Mouse (Mus musculus) CH12.LX (cell line): ENCODE data around the gene Kcnc3. TPM values are rescaled to one million over a fixed set of nuclear protein-coding genes. Genes with fewer than 3 reads are reported as not detected.

ENCODE experiments used
- DNase-seq: peaks from one replicate; pipeline ENCODE4 v3.0.0-alpha.2; 2013; ENCODE audit errors: extremely low read depth
- H3K27ac ChIP-seq: 2 replicates; pipeline ENCODE4 v1.5.1; 2012; ENCODE audit warnings: low read depth, mild to moderate bottlenecking, control low read depth, moderate library complexity; ENCODE audit not compliant: insufficient read depth
- H3K27me3 ChIP-seq: replicated peaks from 2 replicates; pipeline ENCODE3; 2012; ENCODE audit warnings: inconsistent platforms
- H3K36me3 ChIP-seq, 2 experiments: replicated peaks in 1 of 2; 2 replicates each; pipeline versions ENCODE3 to v1.6.1; 2012; ENCODE audit warnings: inconsistent platforms in 1 of 2, low read length in 1 of 2, mild to moderate bottlenecking in 1 of 2, mixed read lengths in 1 of 2, moderate library complexity in 1 of 2; ENCODE audit not compliant: control insufficient read depth in 1 of 2, insufficient read depth in 1 of 2
- H3K4me1 ChIP-seq, 2 experiments: 2 replicates each; pipeline ENCODE4 v1.6.1; 2012; ENCODE audit warnings: inconsistent platforms in 1 of 2, moderate library complexity in 1 of 2; ENCODE audit not compliant: insufficient read depth in 2 of 2, control insufficient read depth in 1 of 2
- H3K4me2 ChIP-seq: 2 replicates; pipeline ENCODE4 v1.6.1; 2012; ENCODE audit warnings: low read depth, mild to moderate bottlenecking, control low read depth; ENCODE audit not compliant: poor library complexity, insufficient read depth, severe bottlenecking
- H3K4me3 ChIP-seq, 3 experiments: fragments of 150-350 bp in 1 of 3; sonication (generic) in 1 of 3; replicated peaks in 1 of 3; 2 replicates each; pipeline versions ENCODE3 to v1.5.1; 2011 to 2012; ENCODE audit warnings: low read depth in 2 of 3, low read length in 2 of 3, mild to moderate bottlenecking in 2 of 3, moderate library complexity in 2 of 3, control low read depth in 1 of 3, improper control_type of control experiment in 1 of 3, inconsistent platforms in 1 of 3, mixed read lengths in 1 of 3; ENCODE audit not compliant: poor library complexity in 1 of 3
- H3K79me2 ChIP-seq: replicated peaks from 2 replicates; pipeline ENCODE4 v1.6.1; 2012; ENCODE audit warnings: mild to moderate bottlenecking, moderate library complexity; ENCODE audit not compliant: control insufficient read depth, poor library complexity, insufficient read depth, severe bottlenecking; ENCODE audit errors: extremely low read depth
- H3K9ac ChIP-seq: 2 replicates; pipeline ENCODE4 v1.6.1; 2012; ENCODE audit warnings: low read depth, mild to moderate bottlenecking, control low read depth, moderate library complexity; ENCODE audit not compliant: insufficient read depth
- H3K9me3 ChIP-seq: replicated peaks from 2 replicates; pipeline ENCODE3; 2012; ENCODE audit warnings: low read length, inconsistent platforms, mixed read lengths
- BHLHE40 ChIP-seq: IDR thresholded peaks from 2 replicates; pipeline ENCODE4 v1.6.1; 2011; ENCODE audit warnings: mild to moderate bottlenecking, low read depth, low read length, improper control_type of control experiment
- CHD2 ChIP-seq: IDR thresholded peaks from 2 replicates; pipeline ENCODE4 v1.6.1; 2011; ENCODE audit warnings: low read length, improper control_type of control experiment
- ELF1 ChIP-seq: IDR thresholded peaks from 2 replicates; pipeline ENCODE4 v1.6.1; 2014; ENCODE audit warnings: low read depth, mild to moderate bottlenecking, inconsistent platforms, low read length, improper control_type of control experiment
- ETS1 ChIP-seq: conservative IDR thresholded peaks from 2 replicates; pipeline ENCODE4 v1.6.1; 2012; ENCODE audit warnings: low read depth, mild to moderate bottlenecking, inconsistent platforms, low read length, improper control_type of control experiment, moderate library complexity
- HCFC1 ChIP-seq: IDR thresholded peaks from 2 replicates; pipeline ENCODE4 v1.6.1; 2012; ENCODE audit warnings: low read depth, mild to moderate bottlenecking, inconsistent platforms, low read length, improper control_type of control experiment
- JUN ChIP-seq: IDR thresholded peaks from 2 replicates; pipeline ENCODE4 v1.6.1; 2011; ENCODE audit warnings: low read depth, mild to moderate bottlenecking, low read length, improper control_type of control experiment, moderate library complexity; ENCODE audit not compliant: insufficient read depth
- MAZ ChIP-seq: IDR thresholded peaks from 2 replicates; pipeline ENCODE4 v1.6.1; 2012; ENCODE audit warnings: low read depth, mild to moderate bottlenecking, inconsistent platforms, low read length, improper control_type of control experiment, moderate library complexity
- MEF2A ChIP-seq: IDR thresholded peaks from 2 replicates; pipeline ENCODE4 v1.6.1; 2014; ENCODE audit warnings: low read depth, mild to moderate bottlenecking, inconsistent platforms, low read length, improper control_type of control experiment, borderline replicate concordance
- MXI1 ChIP-seq: IDR thresholded peaks from 2 replicates; pipeline ENCODE4 v1.6.1; 2011; ENCODE audit warnings: mild to moderate bottlenecking, low read depth, low read length, improper control_type of control experiment
- TCF12 ChIP-seq: IDR thresholded peaks from 2 replicates; pipeline ENCODE4 v1.6.1; 2014; ENCODE audit warnings: low read depth, mild to moderate bottlenecking, inconsistent platforms, low read length, improper control_type of control experiment
- USF1 ChIP-seq: IDR thresholded peaks from 2 replicates; pipeline ENCODE4 v1.6.1; 2014; ENCODE audit warnings: low read depth, mild to moderate bottlenecking, inconsistent platforms, low read length, improper control_type of control experiment
- ZC3H11A ChIP-seq: IDR thresholded peaks from 2 replicates; pipeline ENCODE4 v1.6.1; 2012; ENCODE audit warnings: low read depth, mild to moderate bottlenecking, inconsistent platforms, low read length, improper control_type of control experiment
- ZKSCAN1 ChIP-seq: IDR thresholded peaks from 2 replicates; pipeline ENCODE4 v1.6.1; 2012; ENCODE audit warnings: low read depth, inconsistent platforms, low read length, improper control_type of control experiment, borderline replicate concordance
- ZMIZ1 ChIP-seq: IDR thresholded peaks from 2 replicates; pipeline ENCODE4 v1.6.1; 2012; ENCODE audit warnings: low read depth, mild to moderate bottlenecking, inconsistent platforms, low read length, improper control_type of control experiment
- ZNF384 ChIP-seq: IDR thresholded peaks from 2 replicates; pipeline ENCODE4 v1.6.1; 2012; ENCODE audit warnings: low read depth, low read length, improper control_type of control experiment, inconsistent platforms
- dilution Hi-C: fragments of 300-500 bp; cut with MboI; formaldehyde crosslinking; loops from 2 replicates; pipeline ENCODE4 v1.14.3; 2020; ENCODE audit warnings: low sequenced_read_pairs; ENCODE audit not compliant: extremely low pct_unique_long_range_greater_than_20kb, extremely low pct_ligation_motif_present
- in situ Hi-C: fragments of 300-500 bp; cut with MboI; formaldehyde crosslinking; loops from 3 replicates; pipeline ENCODE4 v1.14.3; 2019; ENCODE audit warnings: low sequenced_read_pairs, low pct_ligation_motif_present, low pct_unique_long_range_greater_than_20kb, mixed read lengths
- polyA plus RNA-seq: library from polyadenylated mRNA; unstranded; fragments of >175 nt; gene quantifications from 2 replicates; pipeline ENCODE4 v1.2.1, GENCODE M21; 2012; ENCODE audit warnings: low read depth; ENCODE audit not compliant: insufficient read length
- total RNA-seq, 2 experiments: library from RNA; depleted of rRNA; stranded (reverse); fragments of 300-350 nt in 1 of 2; fragments of >200 nt in 1 of 2; gene quantifications; 2 replicates each; pipeline ENCODE4 v1.2.3; 2012 to 2014

Gene Kcnc3
- total and polyA plus RNA-seq, 3 experiments: 0.31 to 5.6 (median 1.7) TPM

GRCm38 (mm10) chr7:44572956-44573484, 17.4 kb upstream of the Kcnc3 start:
- in situ Hi-C loops: no loop called here
- peaks cover 16% of the 10 kb centered on the region for H3K79me2 ChIP-seq
- H3K4me1 ChIP-seq: peaks cover 12 to 43% of the 10 kb centered on the region in 2 experiments
- H3K27me3 ChIP-seq: no peaks in the 10 kb centered on the region
- no peak for DNase-seq
- peaks cover 15% of the 10 kb centered on the region for H3K9me3 ChIP-seq
- H3K9ac ChIP-seq: peak overlapping the region; percentile 64
- TF ChIP-seq ZMIZ1 (no peak), ZC3H11A (no peak), ZNF384 (peak; percentile 92), USF1 (no peak)
- TF ChIP-seq, all 38 proteins: peak for 1
- peak overlapping the region; percentile 83 for H3K27ac ChIP-seq
- peak overlapping the region; percentile 86 for H3K4me2 ChIP-seq
- H3K4me3 ChIP-seq: peak overlapping the region; percentile 54 to 67 (median 57)
- dilution Hi-C loops: no loop called here
- peaks cover 7 to 20% of the 10 kb centered on the region in 2 experiments for H3K36me3 ChIP-seq

DNA sequence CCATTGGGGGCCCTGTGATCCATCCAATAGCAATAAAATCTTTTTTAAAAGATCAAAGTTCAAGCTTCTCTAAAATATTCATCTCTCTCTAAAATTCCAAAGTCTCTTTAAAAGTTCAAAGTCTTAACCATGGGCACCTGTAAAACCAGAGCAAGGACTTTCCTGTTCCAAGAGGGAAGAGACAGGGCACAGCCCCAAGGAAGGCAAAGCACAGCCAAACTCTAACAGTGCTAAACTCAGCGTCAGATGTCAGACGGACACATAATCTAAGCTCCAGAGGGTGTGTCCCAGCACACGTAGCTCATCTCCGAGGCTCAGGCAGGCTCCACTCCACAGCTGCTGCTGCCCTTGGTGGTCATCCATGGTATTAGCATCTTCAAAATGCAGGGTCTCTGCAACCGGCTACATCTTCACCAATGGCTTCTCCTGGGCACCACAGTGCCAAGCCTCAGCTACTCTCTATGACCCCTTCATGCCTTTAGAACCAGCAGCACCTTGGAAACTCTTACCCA, 14.1 kb upstream of the Kcnc3 start:
- Histone ChIP-seq H3K4me3 (no peak overlapping the region), H3K9me3 (peaks cover 11% of the 10 kb centered on the region), H3K27ac (no peak overlapping the region), H3K36me3 (peaks cover 13 to 40% of the 10 kb centered on the region in 2 experiments), H3K9ac (no peak overlapping the region), H3K79me2 (peaks cover 19% of the 10 kb centered on the region), H3K4me1 (peaks cover 5 to 18% of the 10 kb centered on the region in 2 experiments), H3K27me3 (no peaks in the 10 kb centered on the region), H3K4me2 (no peak overlapping the region)
- DNase-seq: no peak
- in situ Hi-C loops: no loop called here
- TF ChIP-seq MAZ (no peak), CHD2 (no peak)
- dilution Hi-C loops: no loop called here

GRCm38 (mm10) chr7:44581637-44582036, 8.8 kb upstream of the Kcnc3 start:
- Histone ChIP-seq H3K27me3 (no peaks in the 10 kb centered on the region), H3K4me1 (peaks cover 0 to 3% of the 10 kb centered on the region in 2 experiments; a peak in 2 of 4 replicates), H3K27ac (no peak overlapping the region), H3K9me3 (peaks cover 11% of the 10 kb centered on the region), H3K79me2 (peaks cover 5% of the 10 kb centered on the region; the same call in 1 of the 2 replicates), H3K4me3 (no peak overlapping the region), H3K9ac (no peak overlapping the region), H3K4me2 (no peak overlapping the region), H3K36me3 (peaks cover 48 to 83% of the 10 kb centered on the region in 2 experiments)
- TF ChIP-seq ZMIZ1 (no peak), USF1 (no peak), JUN (no peak), HCFC1 (no peak), MXI1 (no peak), ELF1 (no peak), BHLHE40 (no peak), ETS1 (no peak), TCF12 (no peak), MEF2A (no peak), ZKSCAN1 (no peak)
- dilution Hi-C loops: no loop called here
- no peak for DNase-seq
- in situ Hi-C loops: loop anchor here (10.0 kb wide), 1 partner anchor 63 kb away; no protein-coding TSS in a partner anchor
